Mouse (Mus musculus) lung, embryonic 15.5 days (tissue): Measurements from ENCODE around the gene Zfp277. TPM values are rescaled to one million over a fixed set of nuclear protein-coding genes. Genes with fewer than 3 reads are reported as not detected.

Source experiments
- ATAC-seq: fragments of 200-750 bp; cut with Nextera tagmentation; 2 replicates; pipeline ENCODE4 v1.8.0; 2017; ENCODE audit warnings: moderate number of reproducible peaks, borderline replicate concordance; ENCODE audit not compliant: low FRiP score, low TSS enrichment; ENCODE audit errors: extremely low read depth
- H3K27ac ChIP-seq: fragments of 300-500 bp; sonication (generic); 2 replicates; pipeline ENCODE4 v1.5.1; 2015; ENCODE audit warnings: moderate library complexity, mild to moderate bottlenecking, inconsistent platforms
- H3K27me3 ChIP-seq: fragments of 300-500 bp; sonication (generic); 2 replicates; pipeline ENCODE4 v1.6.1; 2015; ENCODE audit warnings: inconsistent platforms
- H3K36me3 ChIP-seq: fragments of 300-500 bp; sonication (generic); 2 replicates; pipeline ENCODE4 v1.6.1; 2015; ENCODE audit warnings: inconsistent platforms
- H3K4me1 ChIP-seq: fragments of 300-500 bp; sonication (generic); 2 replicates; pipeline ENCODE4 v1.6.1; 2015; ENCODE audit warnings: inconsistent platforms
- H3K4me2 ChIP-seq: fragments of 300-500 bp; sonication (generic); 2 replicates; pipeline ENCODE4 v1.6.1; 2015; ENCODE audit warnings: inconsistent platforms, mild to moderate bottlenecking, moderate library complexity
- H3K4me3 ChIP-seq: fragments of 300-500 bp; sonication (generic); 2 replicates; pipeline ENCODE4 v1.5.1; 2015; ENCODE audit warnings: mild to moderate bottlenecking, inconsistent platforms
- H3K9ac ChIP-seq: fragments of 300-500 bp; sonication (generic); 2 replicates; pipeline ENCODE4 v1.6.1; 2015; ENCODE audit warnings: inconsistent platforms
- H3K9me3 ChIP-seq: fragments of 300-500 bp; sonication (generic); 2 replicates; pipeline ENCODE4 v1.6.1; 2016; ENCODE audit warnings: inconsistent platforms
- WGBS: fragments of 180-500 bp; shearing (Covaris S2); methylation state at CpG from one replicate; pipeline ENCODE4 v1.1.7; 2015; 5-methylcytosine and 5-hydroxymethylcytosine counted together
- polyA plus RNA-seq: library from polyadenylated mRNA; unstranded; fragments of >200 nt; fragmentation: Nextera tagmentation; extraction: Ambion mirVana; gene quantifications from 2 replicates; pipeline ENCODE4 v1.2.1, GENCODE M21; 2015

Zfp277 gene
- polyA plus RNA-seq, 1 experiment from 2014 or later = 43.8 TPM

- ATAC-seq = no peak
- Histone ChIP-seq H3K36me3 (no peaks in the 10 kb centered on the region), H3K4me2 (no peak overlapping the region), H3K4me1 (no peaks in the 10 kb centered on the region), H3K4me3 (no peak overlapping the region), H3K9me3 (no peaks in the 10 kb centered on the region), H3K27ac (no peak overlapping the region), H3K9ac (no peak overlapping the region), H3K27me3 (no peaks in the 10 kb centered on the region)
- 70% methylated on average over 4 of the region's 4 CpGs for WGBS
These were observed 172.4 kb downstream of the Zfp277 start for GRCm38 (mm10) chr12:40273339-40273738.

GRCm38 (mm10) chr12:40272710-40273109, 173.0 kb downstream of the Zfp277 start:
- no peaks in the 10 kb centered on the region for H3K4me1 ChIP-seq
- H3K4me2 ChIP-seq = no peak overlapping the region
- H3K27me3 ChIP-seq = no peaks in the 10 kb centered on the region
- no peak overlapping the region for H3K4me3 ChIP-seq
- H3K9me3 ChIP-seq = no peaks in the 10 kb centered on the region
- H3K9ac ChIP-seq = no peak overlapping the region
- ATAC-seq = no peak
- no peak overlapping the region for H3K27ac ChIP-seq
- H3K36me3 ChIP-seq = no peaks in the 10 kb centered on the region
- WGBS = 73% methylated on average over 4 of the region's 4 CpGs

GRCm38 (mm10) chr12:40268313-40268712, 177.4 kb downstream of the Zfp277 start:
- Histone ChIP-seq H3K9me3 (no peaks in the 10 kb centered on the region), H3K4me1 (0 out of 2 replicates have a peak, but pooled peaks cover 3% of the 10 kb centered on the region), H3K9ac (no peak overlapping the region), H3K4me2 (no peak overlapping the region), H3K27ac (no peak overlapping the region), H3K27me3 (no peaks in the 10 kb centered on the region), H3K36me3 (no peaks in the 10 kb centered on the region), H3K4me3 (no peak overlapping the region)
- ATAC-seq = no peak
- WGBS = 73% methylated on average over 2 of the region's 2 CpGs

Other genes starting within 250 kb of the Zfp277 start
- 0.38 and 0.50 TPM in 2 replicates for gene Lsmem1, start 246.4 kb downstream of the Zfp277 start, polyA plus RNA-seq
- 116 and 127 TPM in 2 replicates for gene Ifrd1, start 197.4 kb downstream of the Zfp277 start, polyA plus RNA-seq
- 23.2 and 28.0 TPM in 2 replicates for gene Dock4, start 50 bp upstream of the Zfp277 start, polyA plus RNA-seq